Mouse (Mus musculus): ENCODE results near the gene Zfp827. TPM values are rescaled to one million over a fixed set of nuclear protein-coding genes. Genes with fewer than 3 reads are reported as not detected.

The Zfp827 gene
- polyA plus RNA-seq, 1 experiment from 2014 or later, result 16.8 TPM

DNA sequence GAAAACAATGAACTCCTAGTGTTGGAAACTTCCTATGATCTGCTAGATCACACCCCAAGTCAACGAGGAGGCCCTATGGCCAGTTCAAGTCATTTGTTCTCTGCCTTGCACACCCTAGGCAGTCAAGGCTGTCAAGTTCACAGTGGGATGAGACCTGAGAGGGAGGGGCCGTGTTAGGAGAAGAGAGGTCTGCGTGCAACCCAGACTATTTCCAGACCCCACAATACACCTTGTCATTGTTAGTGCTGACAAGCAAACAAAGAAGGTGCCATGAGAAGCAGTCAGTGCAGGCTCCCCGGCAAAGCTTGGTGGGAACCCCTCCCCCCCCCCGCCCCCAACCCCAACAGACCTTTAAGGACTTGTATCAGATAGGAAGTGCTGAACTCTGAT lies 194.5 kb downstream of the Zfp827 start:
- ATAC-seq (ENCODE audit: low read depth), result no peak
- Histone ChIP-seq H3K9ac (replicated peaks; ENCODE audit: low read depth, low read length) (no peak overlapping the region), H3K4me3 (ENCODE audit: low read depth, low read length) (no peak overlapping the region), H3K36me3 (ENCODE audit: control insufficient read depth, insufficient read depth, low read length) (no peaks in the 10 kb centered on the region), H3K4me2 (ENCODE audit: low read depth, low read length) (no peak overlapping the region), H3K27ac (ENCODE audit: low read depth, low read length) (no peak overlapping the region), H3K27me3 (ENCODE audit: control insufficient read depth, insufficient read depth, low read length) (no peaks in the 10 kb centered on the region), H3K9me3 (ENCODE audit: control insufficient read depth, low read length) (no peaks in the 10 kb centered on the region), H3K4me1 (ENCODE audit: control insufficient read depth, insufficient read depth, low read length) (no peaks in the 10 kb centered on the region)
- WGBS, result 56% methylated on average over 5 of the region's 5 CpGs

DNA sequence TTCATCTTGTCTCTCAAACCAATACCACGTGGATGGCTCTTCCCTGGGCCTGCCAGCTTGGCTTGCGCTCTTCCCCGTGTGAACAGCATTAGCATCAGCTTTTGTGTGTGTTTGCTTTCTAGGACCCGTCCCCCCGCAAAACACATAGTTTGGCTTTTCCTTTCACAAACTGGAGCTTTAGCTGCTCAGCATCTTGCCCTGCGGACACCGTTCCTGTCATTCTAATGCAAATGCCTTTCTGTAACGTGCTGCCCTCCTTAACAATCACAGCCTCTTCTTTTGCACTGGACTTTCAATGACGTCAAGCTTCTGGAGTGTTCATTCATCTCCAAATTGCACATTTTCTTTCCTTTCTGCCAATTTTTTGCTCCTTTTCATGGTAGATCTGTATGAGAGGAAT lies 196.1 kb downstream of the Zfp827 start:
- 40% methylated on average over 9 of the region's 9 CpGs for WGBS
- no peak for ATAC-seq (ENCODE audit: low read depth)

GRCm38 (mm10) chr8:79225586-79225985 lies 197.3 kb downstream of the Zfp827 start:
- 91% methylated on average over 7 of the region's 7 CpGs for WGBS
- ATAC-seq (ENCODE audit: low read depth), result no peak
- no peaks in the 10 kb centered on the region for H3K4me1 ChIP-seq (ENCODE audit: control insufficient read depth, insufficient read depth, low read length)
- no peak overlapping the region for H3K27ac ChIP-seq (ENCODE audit: low read depth, low read length)
- no peaks in the 10 kb centered on the region for H3K9me3 ChIP-seq (ENCODE audit: control insufficient read depth, low read length)
- H3K36me3 ChIP-seq (ENCODE audit: control insufficient read depth, insufficient read depth, low read length), result no peaks in the 10 kb centered on the region
- no peak overlapping the region for H3K4me3 ChIP-seq (ENCODE audit: low read depth, low read length)
- H3K27me3 ChIP-seq (ENCODE audit: control insufficient read depth, insufficient read depth, low read length), result no peaks in the 10 kb centered on the region
- no peak overlapping the region for H3K4me2 ChIP-seq (ENCODE audit: low read depth, low read length)
- no peak overlapping the region for H3K9ac ChIP-seq (replicated peaks; ENCODE audit: low read depth, low read length)

More for the DNA sequence above, 196.1 kb downstream of the Zfp827 start:
- H3K4me2 ChIP-seq (ENCODE audit: low read depth, low read length), result no peak overlapping the region
- H3K4me1 ChIP-seq (ENCODE audit: control insufficient read depth, insufficient read depth, low read length), result no peaks in the 10 kb centered on the region
- H3K4me3 ChIP-seq (ENCODE audit: low read depth, low read length), result no peak overlapping the region
- H3K27ac ChIP-seq (ENCODE audit: low read depth, low read length), result no peak overlapping the region
- no peak overlapping the region for H3K9ac ChIP-seq (replicated peaks; ENCODE audit: low read depth, low read length)
- H3K36me3 ChIP-seq (ENCODE audit: control insufficient read depth, insufficient read depth, low read length), result no peaks in the 10 kb centered on the region
- H3K9me3 ChIP-seq (ENCODE audit: control insufficient read depth, low read length), result no peaks in the 10 kb centered on the region
- H3K27me3 ChIP-seq (ENCODE audit: control insufficient read depth, insufficient read depth, low read length), result no peaks in the 10 kb centered on the region

DNA sequence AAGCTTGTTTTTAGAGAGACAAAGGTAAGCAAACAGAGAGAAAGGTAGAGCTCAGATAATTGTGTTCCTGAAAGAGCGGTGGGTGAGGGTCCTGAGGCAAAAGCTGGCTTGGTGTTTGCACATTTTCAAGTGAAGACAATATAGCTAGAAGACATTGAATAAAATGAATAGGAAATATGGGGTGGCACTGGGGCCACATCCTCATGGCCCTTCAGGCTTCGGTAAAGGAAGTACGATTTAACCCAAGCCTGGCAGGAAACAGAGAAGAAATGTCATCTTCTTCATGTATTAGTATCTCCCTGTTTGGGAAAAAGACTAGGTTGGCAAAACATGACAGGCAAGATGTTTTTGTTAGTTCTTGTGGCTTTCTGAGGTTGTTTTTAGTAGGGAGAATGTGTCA lies 197.8 kb downstream of the Zfp827 start:
- no peaks in the 10 kb centered on the region for H3K36me3 ChIP-seq (ENCODE audit: control insufficient read depth, insufficient read depth, low read length)
- no peak overlapping the region for H3K4me2 ChIP-seq (ENCODE audit: low read depth, low read length)
- 94% methylated on average over 3 of the region's 3 CpGs for WGBS
- H3K27ac ChIP-seq (ENCODE audit: low read depth, low read length), result no peak overlapping the region
- no peak for ATAC-seq (ENCODE audit: low read depth)
- no peak overlapping the region for H3K9ac ChIP-seq (replicated peaks; ENCODE audit: low read depth, low read length)
- no peaks in the 10 kb centered on the region for H3K4me1 ChIP-seq (ENCODE audit: control insufficient read depth, insufficient read depth, low read length)
- no peak overlapping the region for H3K4me3 ChIP-seq (ENCODE audit: low read depth, low read length)
- no peaks in the 10 kb centered on the region for H3K27me3 ChIP-seq (ENCODE audit: control insufficient read depth, insufficient read depth, low read length)
- no peaks in the 10 kb centered on the region for H3K9me3 ChIP-seq (ENCODE audit: control insufficient read depth, low read length)

DNA sequence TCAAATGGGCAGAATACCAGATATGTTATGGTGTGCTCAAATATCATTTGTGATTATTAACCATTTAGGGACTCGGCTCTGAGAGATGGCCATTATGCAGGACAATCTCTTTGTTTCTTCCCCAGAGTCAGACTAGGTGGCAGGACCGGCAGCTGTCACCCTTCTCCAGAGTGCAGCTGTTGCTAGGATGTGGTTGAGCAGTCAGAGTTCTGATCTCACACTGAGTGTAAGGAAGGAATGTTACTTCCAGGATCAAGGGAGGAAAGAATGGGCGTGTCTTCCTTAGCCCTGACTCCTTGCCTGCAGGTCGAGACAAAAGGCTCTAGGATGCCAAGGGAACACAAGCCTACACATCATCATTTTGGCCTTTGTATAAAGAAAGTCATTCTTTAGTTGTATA lies 199.0 kb downstream of the Zfp827 start:
- Histone ChIP-seq H3K4me3 (ENCODE audit: low read depth, low read length) (no peak overlapping the region), H3K4me1 (ENCODE audit: control insufficient read depth, insufficient read depth, low read length) (no peaks in the 10 kb centered on the region), H3K9ac (replicated peaks; ENCODE audit: low read depth, low read length) (no peak overlapping the region), H3K27me3 (ENCODE audit: control insufficient read depth, insufficient read depth, low read length) (no peaks in the 10 kb centered on the region), H3K4me2 (ENCODE audit: low read depth, low read length) (no peak overlapping the region), H3K9me3 (ENCODE audit: control insufficient read depth, low read length) (no peaks in the 10 kb centered on the region), H3K36me3 (ENCODE audit: control insufficient read depth, insufficient read depth, low read length) (no peaks in the 10 kb centered on the region), H3K27ac (ENCODE audit: low read depth, low read length) (no peak overlapping the region)
- no peak for ATAC-seq (ENCODE audit: low read depth)
- 79% methylated on average over 4 of the region's 4 CpGs for WGBS

DNA sequence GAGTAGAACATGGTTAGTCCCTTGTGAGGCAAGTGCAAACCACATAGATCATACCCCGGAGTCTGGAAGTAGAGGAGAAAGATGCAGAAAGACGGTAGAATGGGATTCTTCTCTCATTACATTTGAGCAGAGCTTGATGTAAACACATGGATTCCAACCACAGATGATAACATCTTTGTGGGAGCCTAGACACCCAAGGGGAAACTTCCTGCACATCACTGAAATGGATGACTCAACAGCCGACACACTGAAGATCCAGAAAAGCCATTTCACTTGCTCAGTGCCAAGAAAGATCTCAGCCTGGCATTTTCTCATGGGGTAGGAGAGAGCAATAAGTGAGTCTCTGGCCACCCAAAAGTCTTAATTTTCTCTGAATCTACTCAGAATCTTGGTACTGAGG lies 199.7 kb downstream of the Zfp827 start:
- Histone ChIP-seq H3K4me1 (ENCODE audit: control insufficient read depth, insufficient read depth, low read length) (no peaks in the 10 kb centered on the region), H3K27me3 (ENCODE audit: control insufficient read depth, insufficient read depth, low read length) (no peaks in the 10 kb centered on the region), H3K4me2 (ENCODE audit: low read depth, low read length) (no peak overlapping the region), H3K9me3 (ENCODE audit: control insufficient read depth, low read length) (no peaks in the 10 kb centered on the region), H3K27ac (ENCODE audit: low read depth, low read length) (no peak overlapping the region), H3K4me3 (ENCODE audit: low read depth, low read length) (no peak overlapping the region), H3K9ac (replicated peaks; ENCODE audit: low read depth, low read length) (no peak overlapping the region), H3K36me3 (ENCODE audit: control insufficient read depth, insufficient read depth, low read length) (no peaks in the 10 kb centered on the region)
- 83% methylated on average over 3 of the region's 3 CpGs for WGBS
- ATAC-seq (ENCODE audit: low read depth), result no peak

DNA sequence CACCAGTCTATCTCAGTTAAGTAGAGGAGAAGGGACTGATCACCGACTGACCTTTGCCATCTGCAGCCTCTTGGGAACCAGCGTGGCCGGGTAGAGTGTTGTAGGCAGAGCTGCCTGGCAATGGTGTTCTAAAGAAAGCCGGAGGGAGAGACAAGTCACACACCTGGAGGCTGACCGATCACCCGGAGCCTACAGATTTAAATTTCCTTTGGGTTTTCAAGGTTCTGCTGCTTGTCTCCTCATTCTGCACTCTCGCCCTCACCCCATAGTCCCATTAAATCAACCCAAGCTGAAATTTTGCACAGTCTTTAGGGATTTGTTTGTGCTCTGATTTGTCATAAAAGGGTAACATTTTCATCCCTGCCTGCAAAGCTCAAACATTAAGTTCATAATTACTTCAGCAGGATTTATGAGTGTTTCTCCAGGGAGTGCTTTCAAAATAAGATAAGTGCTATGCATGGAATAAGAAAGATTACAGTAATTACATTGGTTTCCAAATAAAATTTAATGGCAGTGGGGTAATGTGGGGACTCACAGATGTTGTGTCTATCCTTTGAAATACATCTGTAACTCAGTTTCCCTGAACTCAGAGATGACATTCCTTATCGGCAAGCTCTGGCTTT lies 201.1 kb downstream of the Zfp827 start:
- Histone ChIP-seq H3K4me2 (ENCODE audit: low read depth, low read length) (no peak overlapping the region), H3K9me3 (ENCODE audit: control insufficient read depth, low read length) (no peaks in the 10 kb centered on the region), H3K4me1 (ENCODE audit: control insufficient read depth, insufficient read depth, low read length) (no peaks in the 10 kb centered on the region), H3K27ac (ENCODE audit: low read depth, low read length) (no peak overlapping the region), H3K9ac (replicated peaks; ENCODE audit: low read depth, low read length) (no peak overlapping the region), H3K36me3 (ENCODE audit: control insufficient read depth, insufficient read depth, low read length) (no peaks in the 10 kb centered on the region), H3K4me3 (ENCODE audit: low read depth, low read length) (no peak overlapping the region), H3K27me3 (ENCODE audit: control insufficient read depth, insufficient read depth, low read length) (no peaks in the 10 kb centered on the region)
- WGBS, result 60% methylated on average over 8 of the region's 8 CpGs
- ATAC-seq (ENCODE audit: low read depth), result peak; percentile 80

GRCm38 (mm10) chr8:79239320-79239719 lies 211.1 kb downstream of the Zfp827 start:
- Histone ChIP-seq H3K9ac (replicated peaks; ENCODE audit: low read depth, low read length) (no peak overlapping the region), H3K4me1 (ENCODE audit: control insufficient read depth, insufficient read depth, low read length) (no peaks in the 10 kb centered on the region), H3K4me2 (ENCODE audit: low read depth, low read length) (no peak overlapping the region), H3K27me3 (ENCODE audit: control insufficient read depth, insufficient read depth, low read length) (no peaks in the 10 kb centered on the region), H3K4me3 (ENCODE audit: low read depth, low read length) (no peak overlapping the region), H3K9me3 (ENCODE audit: control insufficient read depth, low read length) (no peaks in the 10 kb centered on the region), H3K36me3 (ENCODE audit: control insufficient read depth, insufficient read depth, low read length) (no peaks in the 10 kb centered on the region), H3K27ac (ENCODE audit: low read depth, low read length) (no peak overlapping the region)
- 84% methylated on average over 3 of the region's 3 CpGs for WGBS
- no peak for ATAC-seq (ENCODE audit: low read depth)

DNA sequence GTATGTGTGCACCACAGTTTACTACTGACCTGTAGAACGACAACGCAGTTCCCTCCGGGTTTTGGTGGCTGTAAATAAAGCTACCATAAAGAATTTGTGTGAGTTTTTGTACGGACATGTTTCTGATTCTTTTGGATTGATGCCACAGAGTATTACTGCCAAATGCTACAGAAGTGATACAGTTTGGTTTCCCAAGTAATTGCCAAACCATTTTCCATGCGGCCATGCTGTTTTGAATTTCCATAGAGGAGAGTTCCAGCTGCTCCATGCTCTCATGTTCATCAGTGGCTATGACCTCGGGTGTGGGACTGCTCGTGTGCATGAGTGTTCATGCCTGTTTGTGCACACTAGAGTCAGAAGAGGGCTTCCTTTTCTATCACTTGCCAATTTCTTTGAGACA lies 211.8 kb downstream of the Zfp827 start:
- Histone ChIP-seq H3K4me2 (ENCODE audit: low read depth, low read length) (no peak overlapping the region), H3K36me3 (ENCODE audit: control insufficient read depth, insufficient read depth, low read length) (no peaks in the 10 kb centered on the region), H3K9me3 (ENCODE audit: control insufficient read depth, low read length) (no peaks in the 10 kb centered on the region), H3K4me3 (ENCODE audit: low read depth, low read length) (no peak overlapping the region), H3K27ac (ENCODE audit: low read depth, low read length) (no peak overlapping the region), H3K9ac (replicated peaks; ENCODE audit: low read depth, low read length) (no peak overlapping the region), H3K27me3 (ENCODE audit: control insufficient read depth, insufficient read depth, low read length) (no peaks in the 10 kb centered on the region), H3K4me1 (ENCODE audit: control insufficient read depth, insufficient read depth, low read length) (no peaks in the 10 kb centered on the region)
- 89% methylated on average over 7 of the region's 7 CpGs for WGBS
- ATAC-seq (ENCODE audit: low read depth), result no peak

Data from neural tube, embryonic 14.5 days (tissue).